Mouse (Mus musculus): ENCODE measurements around the gene Grik5.

The Grik5 gene

GRCm38 (mm10) chr7:25071979-25072715, at the start of gene Grik5, which contains the start of gene Zfp574:
TSS of gene Grik5 (minus strand) at chr7:25072346.
TSS of gene Zfp574 (plus strand) at chr7:25072567.
- H3K4me3 ChIP-seq (replicated peaks; ENCODE audit: low read length) = peak within 1 kb of the TSS; percentile 71
- peaks cover 30% of the 10 kb centered on the region for H3K27me3 ChIP-seq (ENCODE audit: insufficient read depth, low read length)
- no peak for TF ChIP-seq POU5F1 (IDR thresholded peaks at IDR 0.05; ENCODE audit: borderline replicate concordance, low read length)
- TF ChIP-seq CTCF (conservative IDR thresholded peaks at IDR 0.05; ENCODE audit: low read length) = no peak
- no peak for TF ChIP-seq NANOG (IDR thresholded peaks at IDR 0.05; ENCODE audit: borderline replicate concordance, low read length)

GRCm38 (mm10) chr7:25121240-25121786, 49.2 kb upstream of the Grik5 start:
- peaks cover 31% of the 10 kb centered on the region for H3K4me1 ChIP-seq (replicated peaks; ENCODE audit: low read depth, low read length)

More at GRCm38 (mm10) chr7:25071979-25072715, at the start of gene Grik5, which contains the start of gene Zfp574:
- H3K4me1 ChIP-seq (replicated peaks; ENCODE audit: low read depth, low read length) = peaks cover 52% of the 10 kb centered on the region
- no peaks in the 10 kb centered on the region for H3K9me3 ChIP-seq (ENCODE audit: low read length)
- peaks cover 11% of the 10 kb centered on the region for H3K36me3 ChIP-seq (ENCODE audit: insufficient read depth, low read length)

GRCm38 (mm10) chr7:25120061-25120834, 48.1 kb upstream of the Grik5 start:
- Histone ChIP-seq H3K36me3 (ENCODE audit: insufficient read depth, low read length) (no peaks in the 10 kb centered on the region), H3K27me3 (ENCODE audit: insufficient read depth, low read length) (peaks cover 21% of the 10 kb centered on the region), H3K4me3 (replicated peaks; ENCODE audit: low read length) (peak overlapping the region; percentile 54), H3K4me1 (replicated peaks; ENCODE audit: low read depth, low read length) (peaks cover 38% of the 10 kb centered on the region), H3K9me3 (ENCODE audit: low read length) (no peaks in the 10 kb centered on the region)
- TF ChIP-seq CTCF (conservative IDR thresholded peaks at IDR 0.05; ENCODE audit: low read length) = no peak
- TF ChIP-seq NANOG (IDR thresholded peaks at IDR 0.05; ENCODE audit: borderline replicate concordance, low read length) = no peak
- no peak for TF ChIP-seq POU5F1 (IDR thresholded peaks at IDR 0.05; ENCODE audit: borderline replicate concordance, low read length)

More at GRCm38 (mm10) chr7:25121240-25121786, 49.2 kb upstream of the Grik5 start:
- Histone ChIP-seq H3K9me3 (ENCODE audit: low read length) (no peaks in the 10 kb centered on the region), H3K27me3 (ENCODE audit: insufficient read depth, low read length) (peaks cover 14% of the 10 kb centered on the region), H3K36me3 (ENCODE audit: insufficient read depth, low read length) (no peaks in the 10 kb centered on the region), H3K4me3 (replicated peaks; ENCODE audit: low read length) (peak overlapping the region; percentile 54)
- no peak for TF ChIP-seq POU5F1 (IDR thresholded peaks at IDR 0.05; ENCODE audit: borderline replicate concordance, low read length)
- no peak for TF ChIP-seq NANOG (IDR thresholded peaks at IDR 0.05; ENCODE audit: borderline replicate concordance, low read length)
- TF ChIP-seq CTCF (conservative IDR thresholded peaks at IDR 0.05; ENCODE audit: low read length) = no peak

- peaks cover 10% of the 10 kb centered on the region; the same call in 1 of the 2 replicates for H3K9me3 ChIP-seq (ENCODE audit: low read length)
- H3K4me3 ChIP-seq (replicated peaks; ENCODE audit: low read length) = no peak overlapping the region
Measured at GRCm38 (mm10) chr7:25112956-25113603, 40.9 kb upstream of the Grik5 start.

GRCm38 (mm10) chr7:25112178-25112955, 40.2 kb upstream of the Grik5 start:
- peaks cover 18% of the 10 kb centered on the region for H3K27me3 ChIP-seq (ENCODE audit: insufficient read depth, low read length)
- H3K36me3 ChIP-seq (ENCODE audit: insufficient read depth, low read length) = no peaks in the 10 kb centered on the region
- H3K9me3 ChIP-seq (ENCODE audit: low read length) = peaks cover 10% of the 10 kb centered on the region; the same call in 1 of the 2 replicates
- H3K4me1 ChIP-seq (replicated peaks; ENCODE audit: low read depth, low read length) = peaks cover 43% of the 10 kb centered on the region
- TF ChIP-seq CTCF (conservative IDR thresholded peaks at IDR 0.05; ENCODE audit: low read length) (no peak), POU5F1 (IDR thresholded peaks at IDR 0.05; ENCODE audit: borderline replicate concordance, low read length) (no peak), NANOG (IDR thresholded peaks at IDR 0.05; ENCODE audit: borderline replicate concordance, low read length) (no peak)
- no peak overlapping the region for H3K4me3 ChIP-seq (replicated peaks; ENCODE audit: low read length)

More at GRCm38 (mm10) chr7:25112956-25113603, 40.9 kb upstream of the Grik5 start:
- no peak for TF ChIP-seq CTCF (conservative IDR thresholded peaks at IDR 0.05; ENCODE audit: low read length)
- no peak for TF ChIP-seq NANOG (IDR thresholded peaks at IDR 0.05; ENCODE audit: borderline replicate concordance, low read length)
- no peak for TF ChIP-seq POU5F1 (IDR thresholded peaks at IDR 0.05; ENCODE audit: borderline replicate concordance, low read length)
- Histone ChIP-seq H3K27me3 (ENCODE audit: insufficient read depth, low read length) (peaks cover 18% of the 10 kb centered on the region), H3K36me3 (ENCODE audit: insufficient read depth, low read length) (no peaks in the 10 kb centered on the region), H3K4me1 (replicated peaks; ENCODE audit: low read depth, low read length) (peaks cover 36% of the 10 kb centered on the region)

GRCm38 (mm10) chr7:25110336-25110735, 38.2 kb upstream of the Grik5 start:
- Histone ChIP-seq H3K9me3 (ENCODE audit: low read length) (peaks cover 10% of the 10 kb centered on the region; the same call in 1 of the 2 replicates), H3K27me3 (ENCODE audit: insufficient read depth, low read length) (peaks cover 8% of the 10 kb centered on the region; the same call in 1 of the 2 replicates), H3K36me3 (ENCODE audit: insufficient read depth, low read length) (no peaks in the 10 kb centered on the region), H3K4me3 (replicated peaks; ENCODE audit: low read length) (peak overlapping the region; percentile 54), H3K4me1 (replicated peaks; ENCODE audit: low read depth, low read length) (peaks cover 46% of the 10 kb centered on the region)
- TF ChIP-seq POU5F1 (IDR thresholded peaks at IDR 0.05; ENCODE audit: borderline replicate concordance, low read length) (no peak), CTCF (conservative IDR thresholded peaks at IDR 0.05; ENCODE audit: low read length) (no peak), NANOG (IDR thresholded peaks at IDR 0.05; ENCODE audit: borderline replicate concordance, low read length) (no peak)

- no peaks in the 10 kb centered on the region; the same call in 1 of the 2 replicates for H3K27me3 ChIP-seq (ENCODE audit: insufficient read depth, low read length)
- TF ChIP-seq CTCF (conservative IDR thresholded peaks at IDR 0.05; ENCODE audit: low read length) = no peak
- no peak for TF ChIP-seq NANOG (IDR thresholded peaks at IDR 0.05; ENCODE audit: borderline replicate concordance, low read length)
- TF ChIP-seq POU5F1 (IDR thresholded peaks at IDR 0.05; ENCODE audit: borderline replicate concordance, low read length) = no peak
- H3K36me3 ChIP-seq (ENCODE audit: insufficient read depth, low read length) = no peaks in the 10 kb centered on the region
- H3K4me3 ChIP-seq (replicated peaks; ENCODE audit: low read length) = peak overlapping the region; percentile 54; the same call in 1 of the 2 replicates
- peaks cover 10% of the 10 kb centered on the region; the same call in 1 of the 2 replicates for H3K9me3 ChIP-seq (ENCODE audit: low read length)
- peaks cover 41% of the 10 kb centered on the region for H3K4me1 ChIP-seq (replicated peaks; ENCODE audit: low read depth, low read length)
Measured at GRCm38 (mm10) chr7:25109355-25109754, 37.2 kb upstream of the Grik5 start.

All from E14TG2a.4 (cell line).